Mouse (Mus musculus) forebrain, embryonic 12.5 days (tissue): Measurements from ENCODE around the gene Cnpy2. TPM values are rescaled to one million over a fixed set of nuclear protein-coding genes. Genes with fewer than 3 reads are reported as not detected.
"Not testable (repeated sequence)": the region's sequence is repeated elsewhere in the genome, so short reads cannot be mapped to it uniquely, and the experiment has no call there.

ENCODE experiments used
- ATAC-seq: fragments of 200-750 bp; cut with Nextera tagmentation; 2 replicates; pipeline ENCODE4 v1.8.0; 2017; ENCODE audit warnings: moderate TSS enrichment; ENCODE audit not compliant: low FRiP score
- H3K27ac ChIP-seq: fragments of 300-500 bp; sonication (generic); 2 replicates; pipeline ENCODE4 v1.5.1; 2016; ENCODE audit warnings: mild to moderate bottlenecking
- H3K27me3 ChIP-seq: fragments of 300-500 bp; sonication (generic); 2 replicates; pipeline ENCODE4 v1.6.1; 2016; ENCODE audit warnings: mild to moderate bottlenecking
- H3K36me3 ChIP-seq: fragments of 300-500 bp; sonication (generic); replicated peaks from 2 replicates; pipeline ENCODE4 v1.6.1; 2016; ENCODE audit warnings: mild to moderate bottlenecking
- H3K4me1 ChIP-seq: fragments of 300-500 bp; sonication (generic); 2 replicates; pipeline ENCODE4 v1.6.1; 2016
- H3K4me2 ChIP-seq: fragments of 300-500 bp; sonication (generic); 2 replicates; pipeline ENCODE4 v1.6.1; 2016; ENCODE audit warnings: mild to moderate bottlenecking, moderate library complexity
- H3K4me3 ChIP-seq: fragments of 300-500 bp; sonication (generic); replicated peaks from 2 replicates; pipeline ENCODE4 v1.5.1; 2016; ENCODE audit warnings: mild to moderate bottlenecking
- H3K9ac ChIP-seq: fragments of 300-500 bp; sonication (generic); 2 replicates; pipeline ENCODE4 v1.6.1; 2016; ENCODE audit warnings: mild to moderate bottlenecking
- H3K9me3 ChIP-seq: fragments of 300-500 bp; sonication (generic); 2 replicates; pipeline ENCODE4 v1.6.1; 2016
- WGBS: fragments of 180-500 bp; shearing (Covaris S2); methylation state at CpG from one replicate; pipeline ENCODE4 v1.1.7; 2016; 5-methylcytosine and 5-hydroxymethylcytosine counted together
- polyA plus RNA-seq: library from polyadenylated mRNA; unstranded; fragments of >200 nt; fragmentation: Nextera tagmentation; extraction: Ambion mirVana; gene quantifications from 2 replicates; pipeline ENCODE4 v1.2.1, GENCODE M21; 2016

Gene Cnpy2
- polyA plus RNA-seq: 200 and 212 TPM in 2 replicates

GRCm38 (mm10) chr10:128322141-128323108 is at the start of gene Cnpy2:
Cnpy2 (plus strand) TSS chr10:128322459.
- Histone ChIP-seq H3K4me2 (peak within 1 kb of the TSS; percentile 75), H3K36me3 (peaks cover 64% of the 10 kb centered on the region), H3K27ac (peak within 1 kb of the TSS; percentile 95), H3K9ac (peak within 1 kb of the TSS; percentile 92), H3K4me3 (peak within 1 kb of the TSS; percentile 69), H3K9me3 (no peaks in the 10 kb centered on the region), H3K4me1 (peaks cover 19% of the 10 kb centered on the region), H3K27me3 (no peaks in the 10 kb centered on the region)
- under 1% methylated on average over 40 of the region's 40 CpGs for WGBS
- peak; percentile 96 for ATAC-seq

GRCm38 (mm10) chr10:128272819-128273439 is 49.3 kb upstream of the Cnpy2 start:
- not testable (repeated sequence) for H3K9ac ChIP-seq, H3K9me3 ChIP-seq, H3K4me3 ChIP-seq, H3K36me3 ChIP-seq, H3K4me1 ChIP-seq, ATAC-seq, H3K27ac ChIP-seq, H3K4me2 ChIP-seq
- H3K27me3 ChIP-seq: 0 out of 2 replicates have a peak, but pooled peaks cover 12% of the 10 kb centered on the region
- 90% methylated on average over 6 of the region's 7 CpGs for WGBS

- not testable (repeated sequence) for H3K27ac ChIP-seq, H3K27me3 ChIP-seq, H3K4me3 ChIP-seq, H3K4me2 ChIP-seq, H3K9me3 ChIP-seq, H3K9ac ChIP-seq, ATAC-seq, H3K4me1 ChIP-seq
- peaks cover 14% of the 10 kb centered on the region for H3K36me3 ChIP-seq
- 97% methylated on average over 1 of the region's 1 CpGs for WGBS
These were observed 46.9 kb upstream of the Cnpy2 start for GRCm38 (mm10) chr10:128275374-128275773.

GRCm38 (mm10) chr10:128278158-128278557 is 44.1 kb upstream of the Cnpy2 start:
- Histone ChIP-seq H3K27ac (no peak overlapping the region), H3K36me3 (peaks cover 32% of the 10 kb centered on the region), H3K9ac (no peak overlapping the region), H3K27me3 (no peaks in the 10 kb centered on the region), H3K9me3 (no peaks in the 10 kb centered on the region), H3K4me1 (no peaks in the 10 kb centered on the region), H3K4me3 (no peak overlapping the region), H3K4me2 (no peak overlapping the region)
- 49% methylated on average over 5 of the region's 6 CpGs for WGBS
- ATAC-seq: no peak

- Histone ChIP-seq H3K9me3 (no peaks in the 10 kb centered on the region), H3K27ac (no peak overlapping the region), H3K9ac (no peak overlapping the region), H3K4me3 (no peak overlapping the region), H3K4me2 (no peak overlapping the region), H3K27me3 (no peaks in the 10 kb centered on the region), H3K36me3 (peaks cover 57% of the 10 kb centered on the region), H3K4me1 (no peaks in the 10 kb centered on the region; the same call in 1 of the 2 replicates)
- WGBS: 88% methylated on average over 6 of the region's 6 CpGs
- no peak for ATAC-seq
These were observed 41.3 kb upstream of the Cnpy2 start for GRCm38 (mm10) chr10:128280943-128281342.

- Histone ChIP-seq H3K27ac (no peak overlapping the region), H3K9ac (no peak overlapping the region), H3K9me3 (no peaks in the 10 kb centered on the region), H3K4me3 (no peak overlapping the region), H3K4me2 (no peak overlapping the region), H3K36me3 (peaks cover 57% of the 10 kb centered on the region), H3K4me1 (no peaks in the 10 kb centered on the region; the same call in 1 of the 2 replicates), H3K27me3 (no peaks in the 10 kb centered on the region)
- no peak for ATAC-seq
- 95% methylated on average over 14 of the region's 14 CpGs for WGBS
These were observed 40.6 kb upstream of the Cnpy2 start for GRCm38 (mm10) chr10:128281682-128282081.

- no peaks in the 10 kb centered on the region for H3K27me3 ChIP-seq
- no peak overlapping the region for H3K27ac ChIP-seq
- 88% methylated on average over 20 of the region's 20 CpGs for WGBS
- no peak overlapping the region for H3K4me3 ChIP-seq
- no peak for ATAC-seq
- no peaks in the 10 kb centered on the region; the same call in 1 of the 2 replicates for H3K4me1 ChIP-seq
- H3K36me3 ChIP-seq: peaks cover 57% of the 10 kb centered on the region
- H3K4me2 ChIP-seq: no peak overlapping the region
- no peak overlapping the region for H3K9ac ChIP-seq
- no peaks in the 10 kb centered on the region for H3K9me3 ChIP-seq
These were observed 39.3 kb upstream of the Cnpy2 start for GRCm38 (mm10) chr10:128282886-128283450.

GRCm38 (mm10) chr10:128283604-128284579 is 38.4 kb upstream of the Cnpy2 start:
- no peaks in the 10 kb centered on the region for H3K27me3 ChIP-seq
- 0 out of 2 replicates have a peak, but pooled peaks have one; percentile 49 for ATAC-seq
- H3K4me3 ChIP-seq: no peak overlapping the region
- H3K9ac ChIP-seq: no peak overlapping the region
- no peak overlapping the region for H3K4me2 ChIP-seq
- no peaks in the 10 kb centered on the region for H3K9me3 ChIP-seq
- 67% methylated on average over 31 of the region's 31 CpGs for WGBS
- H3K36me3 ChIP-seq: peaks cover 53% of the 10 kb centered on the region
- no peak overlapping the region for H3K27ac ChIP-seq
- H3K4me1 ChIP-seq: no peaks in the 10 kb centered on the region; the same call in 1 of the 2 replicates

GRCm38 (mm10) chr10:128290594-128290993 is 31.7 kb upstream of the Cnpy2 start:
- not testable (repeated sequence) for ATAC-seq

GRCm38 (mm10) chr10:128296370-128297090 is 25.7 kb upstream of the Cnpy2 start:
- H3K4me2 ChIP-seq: no peak overlapping the region
- 0 out of 2 replicates have a peak, but pooled peaks cover 6% of the 10 kb centered on the region for H3K4me1 ChIP-seq
- no peak overlapping the region for H3K27ac ChIP-seq
- peaks cover 11% of the 10 kb centered on the region; the same call in 1 of the 2 replicates for H3K36me3 ChIP-seq
- H3K9me3 ChIP-seq: no peaks in the 10 kb centered on the region
- H3K9ac ChIP-seq: no peak overlapping the region
- WGBS: 69% methylated on average over 13 of the region's 13 CpGs
- 0 out of 2 replicates have a peak, but pooled peaks cover 3% of the 10 kb centered on the region for H3K27me3 ChIP-seq
- ATAC-seq: no peak
- H3K4me3 ChIP-seq: no peak overlapping the region

More at GRCm38 (mm10) chr10:128290594-128290993, 31.7 kb upstream of the Cnpy2 start:
- not testable (repeated sequence) for H3K9ac ChIP-seq, H3K4me3 ChIP-seq, H3K27ac ChIP-seq, H3K4me2 ChIP-seq, H3K9me3 ChIP-seq, H3K27me3 ChIP-seq, H3K4me1 ChIP-seq
- WGBS: 75% methylated on average over 1 of the region's 1 CpGs
- H3K36me3 ChIP-seq: peaks cover 29% of the 10 kb centered on the region

GRCm38 (mm10) chr10:128297221-128297620 is 25.0 kb upstream of the Cnpy2 start:
- H3K4me3 ChIP-seq: no peak overlapping the region
- no peak for ATAC-seq
- no peak overlapping the region for H3K9ac ChIP-seq
- H3K4me1 ChIP-seq: peaks cover 9% of the 10 kb centered on the region
- H3K27ac ChIP-seq: no peak overlapping the region
- H3K36me3 ChIP-seq: 0 out of 2 replicates have a peak, but pooled peaks cover 6% of the 10 kb centered on the region
- H3K9me3 ChIP-seq: no peaks in the 10 kb centered on the region
- WGBS: 77% methylated on average over 4 of the region's 4 CpGs
- H3K4me2 ChIP-seq: no peak overlapping the region
- 0 out of 2 replicates have a peak, but pooled peaks cover 3% of the 10 kb centered on the region for H3K27me3 ChIP-seq
